Mouse (Mus musculus): ENCODE measurements around the gene Erbb2.

DNA sequence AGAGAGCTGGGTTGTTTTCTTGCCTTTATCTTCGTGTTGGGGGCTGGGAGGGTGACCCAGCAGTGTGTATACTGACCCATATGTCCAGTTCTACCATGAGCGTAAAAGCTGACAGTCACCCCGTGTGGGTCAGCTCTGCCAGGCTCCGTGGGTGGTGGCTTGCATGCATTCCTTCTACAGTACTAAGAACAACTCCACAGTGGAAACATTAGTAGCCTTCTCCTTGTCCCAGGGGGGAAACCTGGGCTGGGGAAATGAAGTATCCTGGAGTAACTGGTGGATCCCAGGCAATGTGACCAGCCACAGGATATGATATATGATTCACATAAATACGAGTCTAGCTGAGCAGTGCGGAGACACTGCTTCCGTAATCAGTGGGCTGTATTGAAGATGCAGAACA lies 1.5 kb downstream of the Erbb2 start:
- no peak for TF ChIP-seq EP300 (IDR thresholded peaks at IDR 0.05; ENCODE audit: insufficient read depth, low read depth, low read length)
- no peak for TF ChIP-seq CTCF (IDR thresholded peaks at IDR 0.05)
- no peak for TF ChIP-seq POLR2A (IDR thresholded peaks at IDR 0.05; ENCODE audit: insufficient read depth, low read depth, low read length)
